Mouse (Mus musculus) bone marrow macrophage, adult 2 months (primary cell): ENCODE measurements around the gene Esr1. TPM values are rescaled to one million over a fixed set of nuclear protein-coding genes. Genes with fewer than 3 reads are reported as not detected.

Experiments used
- H3K27ac ChIP-seq: 2 replicates; pipeline ENCODE4 v1.5.1; 2012; ENCODE audit warnings: low read depth, low read length; ENCODE audit not compliant: insufficient read depth
- H3K4me1 ChIP-seq: 2 replicates; pipeline ENCODE4 v1.6.1; 2012; ENCODE audit warnings: low read length; ENCODE audit not compliant: control insufficient read depth, insufficient read depth
- H3K4me3 ChIP-seq: 2 replicates; pipeline ENCODE4 v1.5.1; 2012; ENCODE audit warnings: mild to moderate bottlenecking, low read length, moderate library complexity; ENCODE audit not compliant: insufficient read depth
- CTCF ChIP-seq: IDR thresholded peaks from 2 replicates; pipeline ENCODE4 v1.5.1; 2012; ENCODE audit warnings: low read depth, mild to moderate bottlenecking, low read length, moderate library complexity
- POLR2A ChIP-seq: IDR thresholded peaks from 2 replicates; pipeline ENCODE4 v1.6.1; 2012; ENCODE audit warnings: mild to moderate bottlenecking, low read depth, low read length, borderline replicate concordance
- polyA plus RNA-seq: library from polyadenylated mRNA; stranded (reverse); fragments of >200 nt; gene quantifications from 2 replicates; pipeline ENCODE4 v1.2.4, GENCODE M21; 2012; ENCODE audit not compliant: missing spikeins, insufficient read depth, insufficient read length

Gene Esr1
- polyA plus RNA-seq, 1 experiment, result 5.6 TPM

DNA sequence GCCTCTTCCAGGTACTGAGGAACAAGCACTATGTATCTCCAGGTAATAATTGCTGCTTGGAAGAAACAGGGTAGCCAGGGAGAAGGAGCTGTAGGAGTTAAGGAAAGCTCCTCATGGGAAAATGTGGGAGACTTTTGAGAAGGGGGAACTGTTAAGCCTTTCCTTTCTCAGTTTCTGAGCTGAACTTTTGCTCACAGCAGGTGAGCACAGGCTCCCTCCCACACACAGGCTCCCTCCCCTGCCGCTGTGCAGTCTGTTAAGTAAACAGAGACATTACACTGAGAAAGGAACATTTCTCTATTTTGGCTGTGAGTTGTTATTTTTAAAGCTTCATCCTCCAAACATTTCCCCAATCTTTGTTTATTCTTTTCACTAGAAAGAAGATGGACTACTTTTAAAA, 354.4 kb downstream of the Esr1 start:
- Histone ChIP-seq H3K4me1 (no peaks in the 10 kb centered on the region), H3K4me3 (no peak overlapping the region), H3K27ac (no peak overlapping the region)
- TF ChIP-seq CTCF (no peak), POLR2A (no peak)

DNA sequence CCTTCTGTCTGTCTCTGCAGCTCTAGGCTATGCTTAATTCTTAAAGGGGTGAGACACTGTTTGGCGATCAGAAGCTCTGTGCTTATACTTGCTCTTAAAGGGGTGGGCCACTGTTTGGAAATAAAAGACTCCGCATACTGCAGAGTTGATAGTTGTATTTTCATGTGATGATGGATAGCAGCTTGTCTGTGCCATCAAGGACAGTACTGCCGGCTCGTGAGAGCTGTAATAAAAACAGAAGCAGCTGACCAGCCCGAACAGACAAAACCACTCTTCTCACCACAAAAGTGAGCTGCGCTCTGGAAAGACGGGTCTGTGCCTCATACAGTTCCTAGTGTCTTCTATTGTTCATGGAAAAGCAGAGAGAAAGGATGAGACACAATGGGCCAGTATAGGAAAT, 359.8 kb downstream of the Esr1 start:
- H3K4me3 ChIP-seq, result no peak overlapping the region
- no peaks in the 10 kb centered on the region for H3K4me1 ChIP-seq
- TF ChIP-seq POLR2A, result no peak
- TF ChIP-seq CTCF, result no peak
- no peak overlapping the region for H3K27ac ChIP-seq

- Histone ChIP-seq H3K27ac (no peak overlapping the region), H3K4me3 (no peak overlapping the region)
- TF ChIP-seq POLR2A (no peak), CTCF (no peak)
Measured at GRCm38 (mm10) chr10:4971586-4971985, 360.2 kb downstream of the Esr1 start.

GRCm38 (mm10) chr10:4972026-4972425, 360.6 kb downstream of the Esr1 start:
- TF ChIP-seq CTCF (no peak), POLR2A (no peak)
- H3K4me1 ChIP-seq, result no peaks in the 10 kb centered on the region
- H3K27ac ChIP-seq, result no peak overlapping the region
- H3K4me3 ChIP-seq, result no peak overlapping the region

More at GRCm38 (mm10) chr10:4971586-4971985, 360.2 kb downstream of the Esr1 start:
- no peaks in the 10 kb centered on the region for H3K4me1 ChIP-seq

- TF ChIP-seq CTCF (no peak), POLR2A (no peak)
- Histone ChIP-seq H3K27ac (no peak overlapping the region), H3K4me1 (no peaks in the 10 kb centered on the region), H3K4me3 (no peak overlapping the region)
Measured at GRCm38 (mm10) chr10:4974246-4974645, 362.9 kb downstream of the Esr1 start.

DNA sequence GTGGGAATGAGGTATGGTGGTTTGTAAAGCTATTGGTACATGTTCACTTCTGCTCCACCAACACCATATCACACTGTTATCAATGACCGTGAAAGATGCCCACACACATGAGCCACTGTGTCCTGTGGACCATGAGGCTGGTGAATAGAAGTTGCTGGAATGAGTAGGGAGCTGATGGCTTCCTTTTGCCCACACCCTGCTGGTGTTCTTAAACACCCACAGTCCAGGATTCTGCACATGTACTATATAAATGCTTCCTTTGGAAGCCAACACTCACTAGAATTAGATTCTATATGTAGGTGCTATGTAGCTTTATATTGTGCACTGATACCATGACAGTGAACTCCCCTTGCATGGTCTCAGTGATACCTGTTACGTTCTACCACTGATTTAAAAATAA, 365.2 kb downstream of the Esr1 start:
- Histone ChIP-seq H3K4me1 (no peaks in the 10 kb centered on the region), H3K4me3 (no peak overlapping the region), H3K27ac (no peak overlapping the region)
- no peak for TF ChIP-seq POLR2A
- TF ChIP-seq CTCF, result no peak

DNA sequence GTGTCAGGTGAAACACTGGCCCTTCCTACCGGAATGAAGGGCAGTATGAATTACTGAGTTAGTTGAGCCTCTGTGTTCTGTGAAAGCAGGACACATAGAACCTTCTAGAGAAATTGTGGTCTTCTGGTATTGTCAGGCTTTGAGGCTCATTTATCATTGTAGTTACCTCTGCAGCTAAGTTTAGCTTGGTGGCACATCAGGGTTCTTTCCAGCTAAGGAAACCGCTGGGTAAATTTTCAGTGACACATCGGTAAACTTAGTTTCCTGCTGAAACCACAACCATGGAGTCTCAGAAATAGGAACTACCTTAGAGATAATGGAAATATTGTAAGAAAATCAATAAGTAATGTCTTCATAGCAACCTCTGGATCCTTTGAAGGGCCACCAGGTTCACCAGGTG, 366.0 kb downstream of the Esr1 start:
- Histone ChIP-seq H3K4me3 (no peak overlapping the region), H3K4me1 (no peaks in the 10 kb centered on the region), H3K27ac (no peak overlapping the region)
- no peak for TF ChIP-seq CTCF
- TF ChIP-seq POLR2A, result no peak

DNA sequence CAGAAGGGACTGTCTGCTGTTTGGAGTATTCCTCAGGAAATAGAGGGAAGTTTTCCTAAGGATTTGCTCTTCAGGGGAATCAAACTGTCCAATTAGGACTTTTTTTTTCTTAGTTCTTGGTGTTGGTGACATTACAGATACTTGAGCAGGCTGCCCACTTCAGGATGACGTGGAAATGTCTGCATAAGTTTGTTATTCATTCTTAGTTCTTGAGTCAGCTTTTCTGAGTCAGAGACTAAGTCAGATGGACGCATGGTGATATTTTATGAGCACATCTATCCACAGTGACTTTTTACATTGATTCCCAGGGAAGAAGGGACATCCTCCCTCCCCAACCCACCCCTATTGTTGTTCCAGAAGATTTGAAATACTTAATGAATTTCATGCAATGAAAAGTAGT, 372.5 kb downstream of the Esr1 start:
- no peak overlapping the region for H3K27ac ChIP-seq
- no peaks in the 10 kb centered on the region for H3K4me1 ChIP-seq

DNA sequence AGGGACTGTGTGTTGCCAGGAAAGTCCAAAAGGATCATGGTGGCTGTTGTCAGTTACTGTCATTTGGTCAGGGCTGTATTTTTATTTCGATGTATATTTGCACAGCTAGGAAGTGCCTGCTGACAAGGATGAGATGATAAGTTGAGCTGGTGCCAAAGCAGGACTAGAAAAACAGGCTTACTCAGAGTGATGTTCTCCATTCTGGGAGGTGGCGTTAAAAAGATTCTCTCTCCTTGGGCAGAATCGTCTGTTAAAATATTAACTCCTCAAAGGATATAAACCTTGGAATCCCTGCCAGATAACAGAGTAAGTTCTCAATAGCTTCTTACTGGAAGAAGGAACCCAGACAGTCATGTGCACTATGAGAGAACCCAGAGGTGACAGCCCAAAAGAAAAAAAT, 382.4 kb downstream of the Esr1 start:
- Histone ChIP-seq H3K4me3 (no peak overlapping the region), H3K4me1 (no peaks in the 10 kb centered on the region; the same call in 1 of the 2 replicates), H3K27ac (no peak overlapping the region)
- no peak for TF ChIP-seq CTCF
- no peak for TF ChIP-seq POLR2A

More for the DNA sequence above, 372.5 kb downstream of the Esr1 start:
- TF ChIP-seq CTCF (no peak), POLR2A (no peak)
- H3K4me3 ChIP-seq, result no peak overlapping the region

DNA sequence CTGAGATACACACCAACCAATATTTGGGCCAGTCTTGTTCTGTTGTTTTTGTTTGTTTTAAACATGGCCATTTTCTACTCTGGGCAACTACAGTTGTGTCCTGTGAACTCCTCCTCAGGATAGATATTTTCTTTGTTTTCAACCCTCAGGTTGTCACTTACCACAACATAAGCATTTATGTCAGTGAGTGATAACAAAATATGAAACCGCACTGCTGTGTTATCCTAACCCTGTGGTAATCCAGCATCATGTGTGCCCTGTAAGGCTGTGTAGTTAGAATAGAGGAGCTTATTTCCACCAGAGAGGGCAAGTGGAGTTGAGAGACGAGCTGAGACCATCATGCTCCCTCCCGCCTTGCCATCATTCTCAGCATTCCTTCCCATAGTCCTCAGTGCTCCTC, 385.2 kb downstream of the Esr1 start:
- no peak overlapping the region for H3K27ac ChIP-seq
- TF ChIP-seq POLR2A, result no peak
- TF ChIP-seq CTCF, result no peak
- no peaks in the 10 kb centered on the region; the same call in 1 of the 2 replicates for H3K4me1 ChIP-seq
- H3K4me3 ChIP-seq, result no peak overlapping the region

- H3K4me3 ChIP-seq, result no peak overlapping the region
- no peak for TF ChIP-seq CTCF
- no peak for TF ChIP-seq POLR2A
- H3K4me1 ChIP-seq, result no peaks in the 10 kb centered on the region
- no peak overlapping the region for H3K27ac ChIP-seq
Measured at GRCm38 (mm10) chr10:5008795-5009366, 397.5 kb downstream of the Esr1 start.

DNA sequence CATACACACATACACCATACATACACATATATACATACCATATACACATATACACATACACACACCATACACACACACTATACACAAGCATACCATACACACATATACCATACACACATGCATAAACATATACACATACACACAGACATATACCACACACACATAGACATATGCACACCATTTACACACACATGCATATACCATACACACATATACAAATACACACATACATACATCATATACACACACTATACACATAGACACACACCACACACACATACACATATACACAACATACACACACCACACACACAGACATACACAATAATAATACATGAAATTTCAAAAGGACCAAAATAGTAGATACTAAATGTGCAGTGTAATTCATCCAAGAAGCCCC, 400.6 kb downstream of the Esr1 start:
- no peaks in the 10 kb centered on the region for H3K4me1 ChIP-seq
- no peak overlapping the region for H3K4me3 ChIP-seq
- no peak overlapping the region for H3K27ac ChIP-seq
- TF ChIP-seq CTCF (no peak), POLR2A (no peak)
